Mouse (Mus musculus) layer of hippocampus, postnatal 25 days (tissue): Measurements from ENCODE around the gene Szrd1. TPM values are rescaled to one million over a fixed set of nuclear protein-coding genes. Genes with fewer than 3 reads are reported as not detected.
A peak's percentile ranks its signal among the peaks of the same experiment; 100 is the strongest.

ENCODE experiments used
- DNase-seq, 2 experiments: peaks; one replicate each; pipeline ENCODE4 v3.0.0; 2022; ENCODE audit warnings: mixed read lengths in 2 of 2, low spot score in 1 of 2; ENCODE audit errors: extremely low spot score in 1 of 2
- total RNA-seq, 2 experiments: library from RNA; stranded (reverse); gene quantifications; 2 replicates each; pipeline ENCODE4 v1.2.3; 2021

Gene Szrd1
- total RNA-seq, 2 experiments from 2014 or later: 51.7 to 58.6 TPM

GRCm38 (mm10) chr4:141120700-141121099, 18.9 kb downstream of the Szrd1 start:
- peak in 1 of 2 experiments; percentile 70 for DNase-seq

- no peak for DNase-seq
Observed at GRCm38 (mm10) chr4:141118691-141119090, 20.9 kb downstream of the Szrd1 start.

GRCm38 (mm10) chr4:141115398-141115797, 24.2 kb downstream of the Szrd1 start:
- DNase-seq: no peak

DNA sequence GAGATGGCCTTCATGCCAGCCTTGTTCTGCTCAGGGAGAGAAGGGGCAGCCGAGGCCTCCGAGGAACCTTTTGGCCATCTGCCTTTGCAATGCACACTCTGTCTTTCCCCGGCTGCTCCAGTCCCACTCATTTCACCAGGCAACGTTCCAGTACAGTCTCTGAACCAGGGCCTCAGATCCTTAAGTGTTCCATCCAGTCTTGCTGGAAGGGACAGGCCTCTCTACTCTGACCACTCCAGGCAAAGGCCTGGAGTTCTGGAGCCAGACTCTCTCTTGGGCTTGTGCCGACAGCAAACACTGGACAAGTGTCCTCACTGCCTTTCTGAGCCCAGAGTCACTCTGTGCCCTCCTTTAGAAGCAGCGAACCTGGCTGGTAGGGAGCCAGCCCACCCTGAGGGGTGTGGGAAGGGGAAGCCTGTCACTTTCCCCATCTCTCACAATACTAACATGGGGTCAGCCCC, 25.0 kb downstream of the Szrd1 start:
- no peak for DNase-seq

GRCm38 (mm10) chr4:141113831-141114230, 25.7 kb downstream of the Szrd1 start:
- DNase-seq: no peak

DNA sequence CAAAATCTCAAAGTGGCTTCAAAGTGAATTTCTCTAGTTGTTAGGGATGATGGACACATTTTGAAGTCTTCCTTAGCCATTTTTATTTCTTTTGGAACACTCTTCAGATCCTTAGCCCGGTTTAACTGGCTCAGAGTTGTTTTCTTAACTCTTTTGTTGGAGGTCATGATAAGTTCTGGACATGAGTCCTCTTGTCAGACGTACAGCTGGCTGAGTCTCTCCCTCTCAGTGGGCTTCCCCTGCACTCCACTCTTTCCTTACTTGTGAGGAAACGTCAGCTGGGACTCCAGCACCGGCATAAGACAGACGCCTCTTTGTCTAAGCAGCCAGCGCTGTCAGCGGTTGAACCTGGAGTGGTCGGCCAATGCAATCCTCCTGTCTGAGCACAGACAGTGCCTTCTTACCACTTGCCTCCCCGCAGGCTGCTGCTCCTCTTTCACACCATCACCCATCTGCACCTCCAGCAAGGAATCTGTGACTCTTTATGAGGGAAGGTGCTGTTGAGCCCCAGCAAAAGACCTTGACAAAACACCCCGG, 31.3 kb downstream of the Szrd1 start:
- DNase-seq: no peak

GRCm38 (mm10) chr4:141106526-141107183, 32.9 kb downstream of the Szrd1 start:
- DNase-seq: no peak

GRCm38 (mm10) chr4:141101855-141102254, 37.7 kb downstream of the Szrd1 start:
- no peak for DNase-seq

DNA sequence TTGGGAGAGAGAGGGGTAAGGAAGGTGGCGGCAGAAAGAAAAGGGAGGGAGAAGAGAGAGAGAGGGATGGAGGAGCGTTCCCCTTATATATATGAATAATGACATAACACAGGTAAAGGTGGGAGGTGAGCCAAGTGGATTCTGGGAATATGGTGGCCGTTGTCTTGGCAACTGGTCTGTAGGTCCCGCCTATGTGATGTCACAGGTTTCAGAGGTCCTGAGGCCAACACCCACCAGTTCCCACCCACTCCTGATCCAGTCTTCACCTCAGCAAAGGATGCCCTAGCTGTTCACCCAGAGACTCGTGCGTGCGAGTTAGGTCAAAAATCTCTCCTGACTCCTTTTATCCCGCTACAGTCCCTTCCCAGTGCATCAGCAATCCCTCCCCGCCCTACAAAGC, 38.3 kb downstream of the Szrd1 start:
- DNase-seq: no peak

DNA sequence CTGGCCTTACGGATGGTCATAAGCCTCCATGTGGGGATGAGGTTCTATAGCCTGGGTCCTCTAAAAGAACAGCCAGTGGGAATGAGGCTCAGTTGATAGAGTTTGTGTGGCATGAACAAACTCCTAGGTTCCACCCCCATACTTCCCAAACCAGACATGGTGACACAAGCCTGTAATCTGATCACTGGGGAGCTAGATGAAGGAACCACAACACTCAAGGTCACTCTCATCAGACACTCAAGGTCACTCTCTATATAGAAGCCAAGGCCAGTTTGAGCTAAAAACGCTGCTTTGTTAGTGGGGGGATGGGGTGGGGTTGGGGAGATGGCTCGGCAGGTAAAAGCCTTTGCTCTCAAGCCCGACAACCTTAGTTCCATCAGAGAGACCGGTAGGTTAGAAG, 39.6 kb downstream of the Szrd1 start:
- DNase-seq: no peak

DNA sequence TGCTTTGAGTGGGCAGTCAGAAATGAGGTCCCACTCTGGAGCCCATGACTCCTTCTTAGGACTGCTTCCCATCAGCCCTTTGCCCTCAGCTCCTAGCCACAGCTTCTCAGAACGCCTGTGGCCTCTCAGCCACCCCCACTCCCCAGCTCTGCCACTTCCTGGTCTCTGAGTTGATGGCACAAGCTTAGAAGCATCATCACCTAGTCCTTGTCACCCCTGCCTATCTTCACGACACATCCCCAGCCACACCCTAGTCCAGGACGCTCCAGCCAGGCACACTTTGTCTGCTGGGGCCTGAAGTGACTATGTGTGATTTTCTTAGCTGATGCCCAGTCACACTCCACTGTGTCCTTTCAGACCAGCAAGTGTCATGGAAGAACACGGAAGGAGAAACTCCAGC, 40.6 kb downstream of the Szrd1 start:
- no peak for DNase-seq

DNA sequence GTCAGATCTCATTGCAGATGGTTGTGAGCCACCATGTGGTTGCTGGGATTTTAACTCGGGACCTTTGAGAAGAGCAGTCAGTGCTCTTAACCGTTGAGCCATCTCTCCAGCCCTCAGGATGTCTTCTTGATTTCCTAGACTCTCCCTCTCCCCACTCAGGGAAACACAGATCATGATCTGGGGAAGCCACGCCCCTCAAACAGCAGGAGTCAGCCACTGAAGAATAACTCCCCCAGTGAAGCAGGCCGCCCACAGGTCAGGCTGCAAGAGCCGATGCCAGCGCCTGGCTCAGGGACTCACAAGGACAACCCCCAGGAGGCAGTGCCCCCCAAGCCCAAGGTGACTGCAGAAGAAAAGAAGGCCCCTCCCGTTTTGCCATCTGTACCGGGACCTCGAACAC, 42.9 kb downstream of the Szrd1 start:
- DNase-seq: no peak

DNA sequence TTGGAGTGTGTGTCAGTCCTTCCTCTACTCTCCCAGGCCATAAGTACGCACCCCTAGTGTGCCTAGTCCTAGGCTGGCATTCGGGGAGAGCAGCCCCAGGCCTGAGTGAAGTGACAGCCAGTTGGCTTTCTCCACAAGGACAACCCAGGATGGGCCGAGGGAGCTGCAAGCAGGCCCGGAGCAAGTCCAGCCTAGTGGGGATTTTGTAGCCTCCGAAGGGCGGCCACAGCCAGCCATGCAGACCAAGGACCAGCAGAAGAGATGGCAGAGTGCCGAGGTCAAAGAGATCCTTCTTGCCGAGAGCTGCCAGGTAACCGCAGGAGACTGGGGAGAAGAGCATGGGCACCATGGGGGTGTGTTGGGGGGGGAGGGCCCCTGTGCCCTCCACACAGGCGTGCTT, 44.6 kb downstream of the Szrd1 start:
- no peak for DNase-seq

- DNase-seq: no peak
Observed at GRCm38 (mm10) chr4:141088714-141089113, 50.9 kb downstream of the Szrd1 start.

DNA sequence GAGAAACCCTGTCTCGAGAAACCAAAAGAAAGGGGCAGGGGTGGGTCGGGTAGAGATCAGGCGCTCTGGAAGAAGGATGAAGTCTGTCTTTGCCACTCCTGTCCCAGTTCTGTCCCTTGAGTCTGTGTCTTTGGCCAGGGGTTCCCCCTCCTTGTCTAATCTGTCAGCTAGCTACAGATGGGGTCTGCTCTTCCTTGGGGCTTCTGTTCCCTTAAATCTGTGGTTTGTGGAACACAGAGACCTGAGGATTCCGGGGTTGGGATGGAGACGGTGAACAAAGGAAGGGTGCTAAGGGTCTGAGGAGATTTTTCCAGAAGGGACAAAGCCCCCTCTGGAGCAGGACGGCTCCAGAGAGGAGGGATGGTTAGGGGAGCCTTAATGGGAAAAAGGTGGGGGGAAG, 51.5 kb downstream of the Szrd1 start, which contains the start of gene Spata21:
Gene Spata21, plus strand, starts transcription at position 301 of the 400 bp plus-strand sequence.
- no peak for DNase-seq

DNA sequence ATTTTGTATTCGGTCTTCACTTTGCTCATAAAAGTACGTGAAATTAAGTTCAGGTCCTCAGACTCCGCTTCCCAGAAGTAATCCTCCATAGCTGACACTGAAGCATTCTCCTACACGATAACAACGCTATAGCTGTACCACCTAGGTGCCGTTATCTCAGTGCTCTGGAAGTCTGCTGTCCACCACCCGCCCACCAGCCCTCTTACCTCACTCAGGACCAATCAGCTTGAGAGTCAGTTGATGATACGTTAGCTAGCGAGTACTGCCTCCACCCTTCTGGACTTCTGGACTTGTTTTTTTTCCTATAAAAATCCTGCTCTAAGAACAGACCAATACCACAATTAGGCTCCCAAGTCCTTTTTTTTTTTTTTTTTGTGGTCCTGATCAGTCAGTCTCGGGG, 52.7 kb downstream of the Szrd1 start:
- no peak for DNase-seq

DNA sequence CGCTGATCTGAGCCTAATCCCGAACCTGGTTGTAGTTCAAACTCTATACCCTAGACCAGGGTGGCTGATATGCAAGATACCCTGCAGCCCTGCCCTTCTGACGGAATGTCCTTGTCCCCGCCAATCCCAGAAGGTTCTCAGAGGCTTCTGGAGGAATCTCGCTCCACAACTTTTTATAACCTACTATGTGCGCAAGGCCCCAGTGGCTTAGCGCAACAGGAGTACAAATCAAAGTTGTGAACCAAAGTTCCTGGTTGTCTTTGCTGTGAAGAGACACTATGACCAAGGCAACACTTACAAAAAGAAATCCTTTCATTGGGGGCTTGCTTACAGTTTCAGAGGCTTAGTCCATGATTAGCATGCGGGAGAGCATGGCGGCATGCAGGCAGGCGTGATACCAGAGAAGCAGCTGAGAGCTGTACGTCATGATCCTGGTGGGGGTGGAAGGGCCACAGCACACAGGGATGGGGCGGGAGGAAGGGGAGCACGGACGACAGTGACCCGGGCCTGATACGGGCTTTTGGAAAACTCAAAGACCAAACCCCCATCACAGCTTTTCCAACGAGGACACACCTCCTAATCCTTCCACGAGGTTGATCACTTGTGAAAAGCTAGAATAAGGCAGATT, 61.0 kb downstream of the Szrd1 start:
- DNase-seq: no peak

- DNase-seq: peak; percentile 88 to 95
Observed at GRCm38 (mm10) chr4:141077681-141078509, 61.7 kb downstream of the Szrd1 start, which contains the start of gene Necap2. Gene Necap2, minus strand, starts transcription at chr4:141078357.

DNA sequence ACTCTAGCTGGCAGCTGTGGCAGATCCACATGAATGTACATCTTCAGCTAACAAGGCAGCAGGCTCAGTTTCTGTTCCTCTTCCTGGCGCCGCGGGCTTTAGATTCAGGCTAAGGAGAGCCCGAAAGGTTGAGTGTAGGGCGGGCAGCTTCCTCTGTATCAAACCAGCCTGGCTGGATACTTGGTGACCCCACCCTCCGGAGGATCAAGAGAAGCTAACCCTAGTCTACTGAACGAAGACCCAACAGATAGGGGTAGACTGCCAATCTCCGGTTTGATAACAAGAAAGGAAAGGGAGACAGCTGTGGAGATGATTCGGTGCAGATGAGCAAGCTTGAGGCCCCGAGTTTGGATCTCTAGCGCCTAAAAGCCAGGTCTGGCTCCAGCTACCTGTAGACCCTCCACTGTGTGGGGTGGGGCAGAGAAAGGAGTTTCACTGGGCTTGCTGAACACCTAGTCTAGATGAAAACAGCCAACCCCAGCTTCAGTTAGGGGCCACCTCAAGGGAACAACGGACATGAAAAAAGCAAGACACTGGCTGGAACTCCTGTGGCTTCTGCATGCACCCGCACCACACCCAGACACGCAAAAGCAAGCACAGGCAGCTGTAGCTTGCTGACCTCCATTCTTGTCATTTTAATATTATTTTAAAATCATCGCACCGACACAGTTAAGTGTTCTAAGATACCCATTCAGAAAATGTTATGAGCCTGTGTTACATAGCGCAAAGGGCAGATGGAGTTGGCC, 62.6 kb downstream of the Szrd1 start:
- DNase-seq: no peak

- no peak for DNase-seq
Observed at GRCm38 (mm10) chr4:141074109-141074508, 65.5 kb downstream of the Szrd1 start.
